Mouse (Mus musculus): ENCODE data around the gene Tspan18.

- TF ChIP-seq EP300 (IDR thresholded peaks at IDR 0.05; ENCODE audit: low read depth) = no peak
- TF ChIP-seq CTCF (IDR thresholded peaks at IDR 0.05; ENCODE audit: low read depth) = peak; percentile 95
Measured at GRCm38 (mm10) chr2:93198846-93199245, 135.5 kb downstream of the Tspan18 start.

All from liver, embryonic 14.5 days (tissue).